Mouse (Mus musculus) mouse trophoblast stem cell (cell line): ENCODE measurements around the gene Tmem161b.
"Not testable (repeated sequence)": the region's sequence is repeated elsewhere in the genome, so short reads cannot be mapped to it uniquely, and the experiment has no call there.

ENCODE experiments used
- in situ Hi-C, 2 experiments: fragments of 300-500 bp; cut with MseI, MboI; formaldehyde crosslinking; loops; 2 replicates in 1 of 2; 3 replicates in 1 of 2; pipeline ENCODE4 v1.15.1; 2025

Gene Tmem161b

GRCm38 (mm10) chr13:84221820-84222681 is at the start of gene Tmem161b:
Gene Tmem161b, plus strand, starts transcription at chr13:84222296.
- in situ Hi-C loops: no loop called here

GRCm38 (mm10) chr13:84185835-84186234 is 36.3 kb upstream of the Tmem161b start:
- in situ Hi-C loops: not testable (repeated sequence)

- in situ Hi-C loops: no loop called here
Observed at GRCm38 (mm10) chr13:84192723-84193122, 29.4 kb upstream of the Tmem161b start.

- in situ Hi-C loops: no loop called here
Observed at GRCm38 (mm10) chr13:84222682-84222992, 541 bp downstream of the Tmem161b start.

- in situ Hi-C loops: no loop called here
Observed at GRCm38 (mm10) chr13:84223018-84223417, 922 bp downstream of the Tmem161b start.

GRCm38 (mm10) chr13:84234019-84234418 is 11.9 kb downstream of the Tmem161b start:
- in situ Hi-C loops: no loop called here

- in situ Hi-C loops: no loop called here
Observed at GRCm38 (mm10) chr13:84236768-84237167, 14.7 kb downstream of the Tmem161b start.

GRCm38 (mm10) chr13:84238184-84238583 is 16.1 kb downstream of the Tmem161b start:
- in situ Hi-C loops: no loop called here

- in situ Hi-C loops: no loop called here
Observed at GRCm38 (mm10) chr13:84248065-84248464, 26.0 kb downstream of the Tmem161b start.

- in situ Hi-C loops: no loop called here
Observed at GRCm38 (mm10) chr13:84251295-84251694, 29.2 kb downstream of the Tmem161b start.

- in situ Hi-C loops: no loop called here
Observed at GRCm38 (mm10) chr13:84255047-84255446, 33.0 kb downstream of the Tmem161b start.

- in situ Hi-C loops: not testable (repeated sequence)
Observed at GRCm38 (mm10) chr13:84264418-84264817, 42.3 kb downstream of the Tmem161b start.

GRCm38 (mm10) chr13:84276246-84276645 is 54.1 kb downstream of the Tmem161b start:
- in situ Hi-C loops: no loop called here

- in situ Hi-C loops: no loop called here
Observed at GRCm38 (mm10) chr13:84280352-84280751, 58.3 kb downstream of the Tmem161b start.

- in situ Hi-C loops: no loop called here
Observed at GRCm38 (mm10) chr13:84282966-84283365, 60.9 kb downstream of the Tmem161b start.

- in situ Hi-C loops: no loop called here
Observed at GRCm38 (mm10) chr13:84284764-84285558, 62.9 kb downstream of the Tmem161b start.

GRCm38 (mm10) chr13:84285559-84285945 is 63.5 kb downstream of the Tmem161b start:
- in situ Hi-C loops: no loop called here

GRCm38 (mm10) chr13:84299445-84300053 is 77.5 kb downstream of the Tmem161b start:
- in situ Hi-C loops: no loop called here

GRCm38 (mm10) chr13:84343272-84343671 is 121.2 kb downstream of the Tmem161b start:
- in situ Hi-C loops: loop anchor here in 1 of 2 experiments (10.0 kb wide), 1 partner anchor 618 kb away; no protein-coding TSS in a partner anchor

- in situ Hi-C loops: loop anchor here in 1 of 2 experiments (10.0 kb wide), 1 partner anchor 619 kb away; no protein-coding TSS in a partner anchor
Observed at GRCm38 (mm10) chr13:84343691-84344495, 121.8 kb downstream of the Tmem161b start.

GRCm38 (mm10) chr13:84344711-84345110 is 122.6 kb downstream of the Tmem161b start:
- in situ Hi-C loops: loop anchor here (5.0 to 10.0 kb wide), 2 partner anchors 617 to 620 kb away; no protein-coding TSS in a partner anchor
